Mouse (Mus musculus) heart, adult 11 months (tissue): ENCODE results near the gene Snx18.

Experiments used
- DNase-seq: peaks from one replicate; pipeline ENCODE4 v3.0.0; 2022

Gene Snx18

DNA sequence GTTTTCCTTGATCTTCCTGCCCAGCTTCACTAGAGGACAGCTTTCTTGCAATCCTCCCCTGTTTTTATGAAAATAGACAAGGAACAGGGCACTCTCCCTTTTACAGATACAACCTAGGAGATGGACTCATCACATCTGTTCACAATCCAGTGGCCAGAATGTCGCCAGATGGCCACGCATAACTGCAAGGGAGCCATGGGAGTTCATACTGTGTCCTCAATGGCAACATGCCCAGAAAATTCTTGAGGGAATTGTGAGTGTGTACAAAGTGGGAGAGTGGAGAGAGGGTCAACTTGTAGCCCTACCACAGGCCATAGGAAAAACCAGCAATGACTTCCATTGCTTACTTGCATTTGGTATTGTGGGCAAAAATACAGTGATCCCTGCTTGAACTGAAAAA is 63.1 kb downstream of the Snx18 start:
- DNase-seq: peak; percentile 97

DNA sequence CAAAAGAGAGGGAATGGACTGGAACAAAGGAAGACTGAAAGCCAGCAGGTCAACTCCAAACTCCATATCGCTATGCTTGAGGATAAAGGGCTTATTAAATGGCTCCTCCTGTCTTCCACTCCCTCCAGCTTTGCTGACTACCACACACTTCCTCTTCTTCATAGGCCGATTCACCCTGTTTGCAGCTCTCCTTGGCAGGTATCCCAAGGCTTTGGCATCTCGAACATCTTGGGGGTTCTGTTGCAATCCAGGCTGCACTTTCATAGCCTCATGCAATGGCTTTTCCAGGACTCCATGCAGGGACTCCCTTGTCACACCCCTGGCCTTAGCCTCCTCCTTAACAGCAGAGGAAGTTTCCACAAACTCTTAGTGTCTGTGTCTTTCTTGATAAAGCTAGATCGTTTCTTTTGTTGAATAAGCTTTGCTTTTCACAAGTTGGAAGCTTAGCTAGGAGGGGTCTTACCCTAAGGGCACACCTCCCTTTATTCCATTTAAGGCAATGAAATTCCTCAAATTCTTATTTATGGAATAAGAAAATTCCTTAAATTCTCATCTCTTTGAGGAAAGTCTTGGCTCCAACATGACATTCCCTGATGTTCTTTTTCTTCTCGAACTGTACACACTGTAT is 64.6 kb downstream of the Snx18 start:
- peak; percentile 92 for DNase-seq

DNA sequence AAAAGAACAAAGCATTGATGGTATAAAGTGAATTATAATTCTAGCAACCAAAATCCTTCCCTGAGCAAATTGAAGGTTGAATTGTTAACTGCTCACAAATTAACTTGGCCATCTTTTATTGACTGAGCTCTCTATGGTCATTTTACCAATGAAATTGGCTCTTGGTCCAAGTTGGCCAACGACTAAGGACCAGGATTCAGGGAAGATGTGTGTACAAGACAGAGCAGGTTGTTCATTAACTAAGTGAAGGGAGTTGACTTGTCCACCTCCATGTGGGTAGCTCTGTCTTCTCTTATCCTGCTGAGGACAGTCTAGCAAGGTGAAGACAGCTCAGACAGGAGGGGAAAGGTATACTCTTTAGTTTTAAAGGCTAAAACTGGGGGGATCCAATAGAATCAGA is 66.0 kb downstream of the Snx18 start:
- no peak for DNase-seq

DNA sequence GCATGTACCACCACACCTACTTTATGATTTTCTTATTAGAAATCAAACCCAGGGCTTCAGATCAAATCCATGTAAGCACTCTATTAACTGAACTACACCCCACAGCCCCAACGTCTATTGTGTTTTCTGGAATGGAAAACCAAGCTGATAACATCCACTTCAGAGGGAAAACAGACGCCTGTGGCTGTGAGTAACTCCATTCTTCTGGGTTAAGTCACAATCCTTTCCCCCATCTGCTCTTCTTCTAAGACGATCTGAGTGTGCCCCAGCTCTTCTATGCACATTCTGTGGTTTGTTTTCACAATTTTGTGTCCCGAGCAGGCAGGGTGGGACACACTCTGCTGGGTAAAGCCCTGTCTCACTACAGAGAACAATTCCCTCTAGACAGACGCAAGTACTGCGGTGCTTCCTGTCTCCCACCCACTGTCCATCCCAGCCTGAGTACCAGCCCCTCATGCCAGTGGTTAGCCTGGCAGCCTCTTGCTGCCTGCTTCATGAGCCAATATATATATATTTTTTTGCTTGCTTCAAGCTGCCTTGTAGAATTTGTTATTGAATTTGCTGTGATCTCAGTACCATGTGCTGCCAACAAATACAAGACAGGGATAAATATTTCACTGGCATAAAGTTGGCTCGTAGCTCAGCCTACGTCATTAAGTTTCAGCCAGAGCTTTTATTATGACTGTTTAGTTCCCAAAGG is 67.3 kb downstream of the Snx18 start:
- peak; percentile 95 for DNase-seq

DNA sequence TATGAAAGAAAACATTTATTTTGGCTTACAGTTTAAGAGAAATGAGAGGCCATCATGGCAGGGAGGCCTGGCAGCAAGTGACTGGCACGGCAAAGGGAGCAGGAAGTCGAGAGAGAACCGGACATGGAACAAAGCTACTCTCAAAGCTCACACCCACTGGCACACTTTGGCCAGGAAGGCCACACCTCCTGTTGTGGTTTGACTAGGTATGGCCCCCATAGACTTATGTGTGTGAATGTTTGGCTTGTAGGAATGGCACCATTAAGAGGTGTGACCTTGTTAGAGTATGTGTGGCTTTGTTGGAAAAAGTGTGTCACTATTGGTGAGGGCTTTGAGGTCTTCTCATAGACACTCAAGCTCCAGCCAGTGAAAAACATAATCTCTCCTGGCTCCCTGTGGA is 69.3 kb downstream of the Snx18 start:
- no peak for DNase-seq

DNA sequence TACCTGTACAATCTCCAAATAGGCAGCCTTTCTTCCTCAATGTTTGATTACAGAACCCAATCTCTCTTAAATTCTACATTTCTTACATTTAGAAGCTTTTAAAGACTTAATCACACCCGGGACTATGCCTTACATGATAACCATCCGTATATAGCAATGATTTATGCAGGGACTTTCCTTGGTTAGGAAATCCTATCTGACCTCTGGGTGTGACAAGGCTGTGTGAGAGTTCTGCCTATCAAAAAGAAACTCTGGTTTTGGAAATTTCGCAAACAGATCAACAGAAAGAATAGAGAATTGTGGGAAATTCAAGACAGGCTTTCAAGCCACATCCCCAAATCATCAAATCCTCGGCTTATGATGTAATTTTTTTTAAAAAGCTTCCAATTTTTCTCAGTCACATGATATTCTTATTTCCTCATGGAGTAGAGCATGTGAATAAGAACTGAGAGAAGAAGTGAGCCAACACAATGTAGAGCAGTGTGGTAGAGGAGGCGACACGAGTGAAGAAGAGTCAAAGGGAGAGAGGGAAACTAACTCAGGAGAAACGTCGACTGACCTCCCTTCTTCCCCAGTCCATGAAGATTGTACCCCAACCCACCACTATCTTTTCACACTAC is 70.4 kb downstream of the Snx18 start:
- DNase-seq: no peak

DNA sequence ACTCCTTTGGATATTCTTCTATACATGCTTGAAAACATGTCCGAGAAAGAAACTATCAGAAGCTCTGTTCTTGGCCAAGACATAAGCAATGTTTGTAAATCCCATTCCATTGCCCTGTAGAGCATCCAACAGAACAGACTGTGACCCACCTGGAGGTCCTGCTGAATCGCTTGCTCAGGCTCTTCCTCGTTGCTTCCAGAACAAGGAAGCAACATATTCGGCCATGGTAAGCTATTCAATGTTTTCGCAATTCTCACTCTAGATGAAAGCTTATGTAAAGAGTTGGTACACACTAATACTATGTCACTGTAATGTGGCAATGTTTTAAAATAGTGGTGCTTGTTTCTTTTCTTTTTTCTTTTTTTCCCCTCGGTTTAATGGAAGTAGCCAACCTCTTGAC is 76.0 kb downstream of the Snx18 start:
- DNase-seq: no peak
